In genomic region chr6:41544381-41544924, GRCm38 (mm10) we compare ENCODE assay signal across 15 mouse cellular contexts. TPM values are rescaled to one million over a fixed set of nuclear protein-coding genes. Genes with fewer than 3 reads are reported as not detected.
DNase-seq lines count a peak whose midpoint lies in the region; ATAC-seq lines count a peak whose summit lies in the region.
"Had no signal": no experiment of that assay in that cellular context is flagged by ENCODE, and none has a peak within 500 bp of the region (broad histone marks: within the 10 kb centered on the region; RNA-seq: fewer than 3 reads in every experiment).

No protein-coding gene starts in this region.

- WGBS in embryonic facial prominence, embryonic 12.5 days: 79% methylated on average over 5 of the region's 5 CpGs
- WGBS in embryonic facial prominence, embryonic 10.5 days: 80% methylated on average over 5 of the region's 5 CpGs
- 39% methylated on average over 5 of the region's 5 CpGs for WGBS in forebrain, embryonic 16.5 days

- no peaks in the 10 kb centered on the region for H3K9me3 ChIP-seq in embryonic facial prominence, embryonic 12.5 days
- no peaks in the 10 kb centered on the region for H3K9me3 ChIP-seq in embryonic facial prominence, embryonic 10.5 days
- no peaks in the 10 kb centered on the region for H3K9me3 ChIP-seq in forebrain, embryonic 16.5 days (ENCODE audit: control insufficient read depth, low read length)
- H3K9me3 ChIP-seq: limb, embryonic 10.5 days had no signal

- no peak for DNase-seq in embryonic facial prominence, embryonic 10.5 days (ENCODE audit: low spot score)
- DNase-seq in CD4-positive helper T cell, adult 2 months (ENCODE audit: low read depth, low spot score): peak; percentile 89
- DNase-seq in naive thymus-derived CD4-positive, alpha-beta T cell, adult 2 months (ENCODE audit: low read depth): peak; percentile 87
- DNase-seq in cerebellum, adult 8-10 months: no peak
- DNase-seq in lung, postnatal 10 days: no peak
- DNase-seq in gastrocnemius, adult 8-10 months (ENCODE audit: low spot score in 2 of 2): no peak
- DNase-seq: cerebellum, postnatal 14 days had no signal

- no peak overlapping the region for H3K9ac ChIP-seq in embryonic facial prominence, embryonic 12.5 days
- H3K9ac ChIP-seq in forebrain, embryonic 16.5 days (replicated peaks; ENCODE audit: low read depth, low read length): no peak overlapping the region

- peak overlapping the region; percentile 48; the same call in 1 of the 2 replicates for H3K4me2 ChIP-seq in embryonic facial prominence, embryonic 12.5 days (replicated peaks)
- H3K4me2 ChIP-seq in forebrain, embryonic 16.5 days (ENCODE audit: low read length): peak overlapping the region; percentile 67

- H3K4me1 ChIP-seq in embryonic facial prominence, embryonic 12.5 days: no peaks in the 10 kb centered on the region; the same call in 1 of the 2 replicates
- H3K4me1 ChIP-seq in embryonic facial prominence, embryonic 10.5 days: peaks cover 6% of the 10 kb centered on the region
- peaks cover 16% of the 10 kb centered on the region for H3K4me1 ChIP-seq in forebrain, embryonic 16.5 days (replicated peaks; ENCODE audit: control insufficient read depth, insufficient read depth, low read length)

- H3K4me3 ChIP-seq in embryonic facial prominence, embryonic 12.5 days: no peak overlapping the region
- H3K4me3 ChIP-seq in embryonic facial prominence, embryonic 10.5 days: no peak overlapping the region
- no peak overlapping the region for H3K4me3 ChIP-seq in forebrain, embryonic 16.5 days (replicated peaks; ENCODE audit: low read length)
- H3K4me3 ChIP-seq: myocyte had no signal

- ATAC-seq in embryonic facial prominence, embryonic 12.5 days (ENCODE audit: insufficient number of reproducible peaks, insufficient read depth, low FRiP score, low TSS enrichment): no peak
- ATAC-seq in forebrain, embryonic 16.5 days: peak; percentile 48
- ATAC-seq: Patski had no signal

- H3K27ac ChIP-seq in embryonic facial prominence, embryonic 12.5 days: no peak overlapping the region
- no peak overlapping the region for H3K27ac ChIP-seq in embryonic facial prominence, embryonic 10.5 days (replicated peaks)
- H3K27ac ChIP-seq in forebrain, embryonic 16.5 days (ENCODE audit: low read length): no peak overlapping the region
- H3K27ac ChIP-seq: kidney, postnatal 0 days; limb, embryonic 10.5 days had no signal

- peaks cover 21% of the 10 kb centered on the region for H3K27me3 ChIP-seq in embryonic facial prominence, embryonic 12.5 days
- peaks cover 36% of the 10 kb centered on the region for H3K27me3 ChIP-seq in embryonic facial prominence, embryonic 10.5 days (replicated peaks; ENCODE audit: low read depth, poor library complexity, severe bottlenecking)
- no peaks in the 10 kb centered on the region for H3K27me3 ChIP-seq in forebrain, embryonic 16.5 days (replicated peaks; ENCODE audit: control insufficient read depth, insufficient read depth, low read length)
- H3K27me3 ChIP-seq: Patski had no signal

- H3K36me3 ChIP-seq in embryonic facial prominence, embryonic 12.5 days: no peaks in the 10 kb centered on the region
- no peaks in the 10 kb centered on the region for H3K36me3 ChIP-seq in embryonic facial prominence, embryonic 10.5 days (replicated peaks)
- no peaks in the 10 kb centered on the region for H3K36me3 ChIP-seq in forebrain, embryonic 16.5 days (ENCODE audit: control insufficient read depth, insufficient read depth)
- H3K36me3 ChIP-seq: limb, embryonic 10.5 days had no signal

RNA-seq across cellular contexts. Expression of gene Prss2, which starts 22.9 kb away (rescaled TPM):
- polyA plus RNA-seq in embryonic facial prominence, embryonic 12.5 days (2016; fragmentation: Nextera tagmentation; extraction: Ambion mirVana): not detected in 2 replicates
- not detected in 2 replicates for polyA plus RNA-seq in embryonic facial prominence, embryonic 10.5 days (2016; fragmentation: Nextera tagmentation; extraction: Ambion mirVana)
- polyA plus RNA-seq in forebrain, embryonic 16.5 days (2015; fragmentation: Nextera tagmentation; extraction: Ambion mirVana): not detected in 2 replicates
- total RNA-seq in gastrocnemius, adult 8-10 months (2022): not detected
- total RNA-seq: heart, adult 8-10 months had no signal
- polyA plus RNA-seq: kidney, postnatal 0 days; limb, embryonic 10.5 days; lung, embryonic 16.5 days; Patski had no signal

Comparison
In these comparisons a context has a peak if more than half of its experiments do, and no peak if none do; other contexts are left out.
1. DNase-seq: peak in CD4-positive helper T cell, adult 2 months (single experiment) and naive thymus-derived CD4-positive, alpha-beta T cell, adult 2 months (single experiment); none in embryonic facial prominence, embryonic 10.5 days (single experiment), cerebellum, adult 8-10 months (single experiment), lung, postnatal 10 days (single experiment) and gastrocnemius, adult 8-10 months (0 of 2).